Mouse (Mus musculus): Measurements from ENCODE around the gene Btk. TPM values are rescaled to one million over a fixed set of nuclear protein-coding genes. Genes with fewer than 3 reads are reported as not detected.

Gene Btk
- 0.94 and 1.0 TPM in 2 replicates for polyA plus RNA-seq (2015; fragmentation: Nextera tagmentation; extraction: Ambion mirVana)

GRCm38 (mm10) chrX:134582888-134583669 lies at the start of gene Btk:
TSS of gene Btk (minus strand) at chrX:134583570.
- no peak within 1 kb of the TSS for H3K9ac ChIP-seq (replicated peaks; ENCODE audit: low read length)
- no peak within 1 kb of the TSS for H3K27ac ChIP-seq (ENCODE audit: low read length)
- H3K27me3 ChIP-seq (ENCODE audit: insufficient read depth, low read length): no peaks in the 10 kb centered on the region; the same call in 1 of the 2 replicates
- no peak within 1 kb of the TSS for H3K4me2 ChIP-seq (replicated peaks; ENCODE audit: low read depth, low read length)
- 80% methylated on average over 11 of the region's 11 CpGs for WGBS
- no peaks in the 10 kb centered on the region for H3K36me3 ChIP-seq (ENCODE audit: insufficient read depth, low read length)
- ATAC-seq (ENCODE audit: low FRiP score, low TSS enrichment): no peak
- no peaks in the 10 kb centered on the region for H3K4me1 ChIP-seq (ENCODE audit: insufficient read depth, low read length)
- H3K9me3 ChIP-seq (ENCODE audit: low read length): no peaks in the 10 kb centered on the region
- H3K4me3 ChIP-seq (ENCODE audit: low read length): no peak within 1 kb of the TSS

GRCm38 (mm10) chrX:134632710-134633109 lies 49.3 kb upstream of the Btk start:
- no peak overlapping the region for H3K9ac ChIP-seq (replicated peaks; ENCODE audit: low read length)
- 92% methylated on average over 5 of the region's 5 CpGs for WGBS
- H3K36me3 ChIP-seq (ENCODE audit: insufficient read depth, low read length): no peaks in the 10 kb centered on the region
- no peak overlapping the region for H3K4me2 ChIP-seq (replicated peaks; ENCODE audit: low read depth, low read length)
- ATAC-seq (ENCODE audit: low FRiP score, low TSS enrichment): no peak
- H3K4me1 ChIP-seq (ENCODE audit: insufficient read depth, low read length): no peaks in the 10 kb centered on the region
- H3K27ac ChIP-seq (ENCODE audit: low read length): no peak overlapping the region
- H3K4me3 ChIP-seq (ENCODE audit: low read length): no peak overlapping the region
- H3K27me3 ChIP-seq (ENCODE audit: insufficient read depth, low read length): no peaks in the 10 kb centered on the region; the same call in 1 of the 2 replicates
- no peaks in the 10 kb centered on the region for H3K9me3 ChIP-seq (ENCODE audit: low read length)

- Histone ChIP-seq H3K4me2 (replicated peaks; ENCODE audit: low read depth, low read length) (no peak overlapping the region), H3K9ac (replicated peaks; ENCODE audit: low read length) (no peak overlapping the region), H3K27me3 (ENCODE audit: insufficient read depth, low read length) (no peaks in the 10 kb centered on the region; the same call in 1 of the 2 replicates), H3K9me3 (ENCODE audit: low read length) (no peaks in the 10 kb centered on the region), H3K4me1 (ENCODE audit: insufficient read depth, low read length) (no peaks in the 10 kb centered on the region), H3K4me3 (ENCODE audit: low read length) (no peak overlapping the region), H3K36me3 (ENCODE audit: insufficient read depth, low read length) (no peaks in the 10 kb centered on the region), H3K27ac (ENCODE audit: low read length) (no peak overlapping the region)
- WGBS: 53% methylated on average over 2 of the region's 2 CpGs
- no peak for ATAC-seq (ENCODE audit: low FRiP score, low TSS enrichment)
Observed at GRCm38 (mm10) chrX:134628200-134628599, 44.8 kb upstream of the Btk start.

- H3K4me3 ChIP-seq (ENCODE audit: low read length): no peak overlapping the region
- no peak overlapping the region for H3K9ac ChIP-seq (replicated peaks; ENCODE audit: low read length)
- no peaks in the 10 kb centered on the region for H3K9me3 ChIP-seq (ENCODE audit: low read length)
- peaks cover 7% of the 10 kb centered on the region; the same call in 1 of the 2 replicates for H3K27me3 ChIP-seq (ENCODE audit: insufficient read depth, low read length)
- H3K36me3 ChIP-seq (ENCODE audit: insufficient read depth, low read length): no peaks in the 10 kb centered on the region
- H3K4me1 ChIP-seq (ENCODE audit: insufficient read depth, low read length): no peaks in the 10 kb centered on the region
- 67% methylated on average over 4 of the region's 4 CpGs for WGBS
- H3K4me2 ChIP-seq (replicated peaks; ENCODE audit: low read depth, low read length): no peak overlapping the region
- ATAC-seq (ENCODE audit: low FRiP score, low TSS enrichment): no peak
- no peak overlapping the region for H3K27ac ChIP-seq (ENCODE audit: low read length)
Observed at GRCm38 (mm10) chrX:134623350-134623749, 40.0 kb upstream of the Btk start.

GRCm38 (mm10) chrX:134621685-134622084 lies 38.3 kb upstream of the Btk start:
- ATAC-seq (ENCODE audit: low FRiP score, low TSS enrichment): no peak

GRCm38 (mm10) chrX:134620254-134620865 lies 37.0 kb upstream of the Btk start:
- no peaks in the 10 kb centered on the region for H3K4me1 ChIP-seq (ENCODE audit: insufficient read depth, low read length)
- ATAC-seq (ENCODE audit: low FRiP score, low TSS enrichment): no peak

More at GRCm38 (mm10) chrX:134621685-134622084, 38.3 kb upstream of the Btk start:
- Histone ChIP-seq H3K27me3 (ENCODE audit: insufficient read depth, low read length) (peaks cover 7% of the 10 kb centered on the region; the same call in 1 of the 2 replicates), H3K9me3 (ENCODE audit: low read length) (no peaks in the 10 kb centered on the region), H3K9ac (replicated peaks; ENCODE audit: low read length) (no peak overlapping the region), H3K4me2 (replicated peaks; ENCODE audit: low read depth, low read length) (no peak overlapping the region), H3K36me3 (ENCODE audit: insufficient read depth, low read length) (no peaks in the 10 kb centered on the region), H3K4me1 (ENCODE audit: insufficient read depth, low read length) (no peaks in the 10 kb centered on the region), H3K4me3 (ENCODE audit: low read length) (no peak overlapping the region), H3K27ac (ENCODE audit: low read length) (no peak overlapping the region)
- 74% methylated on average over 3 of the region's 3 CpGs for WGBS

GRCm38 (mm10) chrX:134619695-134620094 lies 36.3 kb upstream of the Btk start:
- ATAC-seq (ENCODE audit: low FRiP score, low TSS enrichment): no peak
- no peaks in the 10 kb centered on the region for H3K9me3 ChIP-seq (ENCODE audit: low read length)
- no peak overlapping the region for H3K27ac ChIP-seq (ENCODE audit: low read length)
- H3K4me2 ChIP-seq (replicated peaks; ENCODE audit: low read depth, low read length): no peak overlapping the region
- no peaks in the 10 kb centered on the region for H3K36me3 ChIP-seq (ENCODE audit: insufficient read depth, low read length)
- no peak overlapping the region for H3K9ac ChIP-seq (replicated peaks; ENCODE audit: low read length)
- peaks cover 7% of the 10 kb centered on the region; the same call in 1 of the 2 replicates for H3K27me3 ChIP-seq (ENCODE audit: insufficient read depth, low read length)
- 47% methylated on average over 9 of the region's 9 CpGs for WGBS
- no peaks in the 10 kb centered on the region for H3K4me1 ChIP-seq (ENCODE audit: insufficient read depth, low read length)
- no peak overlapping the region for H3K4me3 ChIP-seq (ENCODE audit: low read length)

More at GRCm38 (mm10) chrX:134620254-134620865, 37.0 kb upstream of the Btk start:
- Histone ChIP-seq H3K4me3 (ENCODE audit: low read length) (no peak overlapping the region), H3K36me3 (ENCODE audit: insufficient read depth, low read length) (no peaks in the 10 kb centered on the region), H3K9me3 (ENCODE audit: low read length) (no peaks in the 10 kb centered on the region), H3K4me2 (replicated peaks; ENCODE audit: low read depth, low read length) (no peak overlapping the region), H3K27me3 (ENCODE audit: insufficient read depth, low read length) (peaks cover 7% of the 10 kb centered on the region; the same call in 1 of the 2 replicates), H3K9ac (replicated peaks; ENCODE audit: low read length) (no peak overlapping the region), H3K27ac (ENCODE audit: low read length) (no peak overlapping the region)
- WGBS: 72% methylated on average over 8 of the region's 8 CpGs

GRCm38 (mm10) chrX:134614306-134614705 lies 30.9 kb upstream of the Btk start:
- Histone ChIP-seq H3K9ac (replicated peaks; ENCODE audit: low read length) (no peak overlapping the region), H3K9me3 (ENCODE audit: low read length) (no peaks in the 10 kb centered on the region), H3K27me3 (ENCODE audit: insufficient read depth, low read length) (no peaks in the 10 kb centered on the region; the same call in 1 of the 2 replicates), H3K27ac (ENCODE audit: low read length) (no peak overlapping the region), H3K36me3 (ENCODE audit: insufficient read depth, low read length) (no peaks in the 10 kb centered on the region), H3K4me2 (replicated peaks; ENCODE audit: low read depth, low read length) (no peak overlapping the region), H3K4me1 (ENCODE audit: insufficient read depth, low read length) (0 out of 2 replicates have a peak, but pooled peaks cover 4% of the 10 kb centered on the region), H3K4me3 (ENCODE audit: low read length) (no peak overlapping the region)
- WGBS: 77% methylated on average over 2 of the region's 2 CpGs
- no peak for ATAC-seq (ENCODE audit: low FRiP score, low TSS enrichment)

GRCm38 (mm10) chrX:134612285-134612959 lies 29.1 kb upstream of the Btk start:
- 16% methylated on average over 14 of the region's 15 CpGs for WGBS
- H3K9ac ChIP-seq (replicated peaks; ENCODE audit: low read length): peak overlapping the region; percentile 55
- ATAC-seq (ENCODE audit: low FRiP score, low TSS enrichment): peak; percentile 94

More at GRCm38 (mm10) chrX:134612285-134612959, 29.1 kb upstream of the Btk start:
- peaks cover under 1% of the 10 kb centered on the region; the same call in 1 of the 2 replicates for H3K36me3 ChIP-seq (ENCODE audit: insufficient read depth, low read length)
- peak overlapping the region; percentile 27 for H3K4me3 ChIP-seq (ENCODE audit: low read length)
- 0 out of 2 replicates have a peak, but pooled peaks cover 4% of the 10 kb centered on the region for H3K4me1 ChIP-seq (ENCODE audit: insufficient read depth, low read length)
- peak overlapping the region; percentile 92 for H3K27ac ChIP-seq (ENCODE audit: low read length)
- no peaks in the 10 kb centered on the region; the same call in 1 of the 2 replicates for H3K27me3 ChIP-seq (ENCODE audit: insufficient read depth, low read length)
- H3K4me2 ChIP-seq (replicated peaks; ENCODE audit: low read depth, low read length): peak overlapping the region; percentile 51
- H3K9me3 ChIP-seq (ENCODE audit: low read length): no peaks in the 10 kb centered on the region
